Mouse (Mus musculus): ENCODE results near the gene Sergef.

GRCm38 (mm10) chr7:46463136-46463535, 176.5 kb downstream of the Sergef start:
- no peak for TF ChIP-seq CTCF (IDR thresholded peaks at IDR 0.05; ENCODE audit: borderline replicate concordance, insufficient read depth, low read length)
- TF ChIP-seq POLR2A (IDR thresholded peaks at IDR 0.05; ENCODE audit: low read depth, low read length): no peak
